Mouse (Mus musculus) kidney, adult 9 months (tissue): ENCODE measurements around the gene Ppm1m.

Experiments
- DNase-seq: peaks from one replicate; pipeline ENCODE4 v3.0.0; 2022

Ppm1m gene

DNA sequence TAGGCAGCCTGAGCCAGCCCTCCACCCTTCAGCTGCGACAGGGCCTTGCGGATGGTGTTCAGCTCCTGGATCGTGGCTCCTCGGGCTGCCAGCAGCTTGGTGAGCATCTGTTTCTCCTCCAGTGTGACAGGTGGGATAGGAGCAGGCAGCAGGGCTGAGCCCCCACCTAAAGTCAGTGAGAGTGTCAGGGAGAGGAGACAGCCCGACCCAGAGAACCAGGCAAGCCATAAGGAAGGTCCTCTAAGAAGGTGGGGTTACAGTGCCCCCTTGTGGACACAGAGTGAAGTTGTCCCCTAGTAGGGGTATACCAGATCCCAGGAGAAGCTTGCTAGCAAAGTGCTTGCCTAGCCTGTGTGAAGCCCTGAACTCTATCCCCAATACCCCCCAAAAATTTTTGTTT is 43.1 kb downstream of the Ppm1m start:
- DNase-seq: peak; percentile 79

DNA sequence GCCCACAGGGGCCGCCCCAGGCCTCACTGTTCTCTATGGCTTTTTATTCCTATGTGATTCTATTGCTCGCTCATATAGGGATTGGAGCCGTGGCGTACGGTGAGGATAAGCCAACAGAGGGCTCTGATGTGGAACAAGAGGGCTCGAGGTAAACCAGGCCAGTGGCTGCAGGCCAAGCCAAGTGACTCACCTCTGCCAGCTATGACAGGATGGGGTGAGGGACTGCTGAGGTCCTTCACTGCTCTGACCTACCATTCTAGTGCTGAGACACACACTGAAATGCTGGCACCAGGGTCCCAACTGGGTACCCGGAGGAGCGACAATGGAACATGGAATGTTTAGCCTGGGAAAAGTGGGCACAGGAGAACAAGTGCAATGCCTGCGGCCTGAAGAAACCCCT is 45.4 kb downstream of the Ppm1m start:
- no peak for DNase-seq

DNA sequence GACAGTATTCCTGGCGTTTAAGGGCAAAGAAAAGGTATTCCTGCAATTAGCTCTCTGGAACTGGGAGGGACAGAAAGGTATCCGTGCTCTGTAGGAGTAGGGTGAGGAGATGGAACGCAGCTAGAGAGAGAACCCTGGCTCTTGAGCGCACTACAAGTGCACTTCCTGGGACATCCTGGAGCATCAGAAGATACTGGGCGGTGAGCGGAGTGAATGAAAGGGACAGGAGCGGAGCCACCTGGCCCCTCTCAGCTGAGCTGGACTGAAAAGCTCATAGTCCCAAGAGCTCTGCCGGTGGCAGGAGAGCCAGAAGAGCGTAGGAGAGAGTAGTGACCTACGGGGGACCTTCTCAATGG is 50.2 kb downstream of the Ppm1m start:
- DNase-seq: no peak

DNA sequence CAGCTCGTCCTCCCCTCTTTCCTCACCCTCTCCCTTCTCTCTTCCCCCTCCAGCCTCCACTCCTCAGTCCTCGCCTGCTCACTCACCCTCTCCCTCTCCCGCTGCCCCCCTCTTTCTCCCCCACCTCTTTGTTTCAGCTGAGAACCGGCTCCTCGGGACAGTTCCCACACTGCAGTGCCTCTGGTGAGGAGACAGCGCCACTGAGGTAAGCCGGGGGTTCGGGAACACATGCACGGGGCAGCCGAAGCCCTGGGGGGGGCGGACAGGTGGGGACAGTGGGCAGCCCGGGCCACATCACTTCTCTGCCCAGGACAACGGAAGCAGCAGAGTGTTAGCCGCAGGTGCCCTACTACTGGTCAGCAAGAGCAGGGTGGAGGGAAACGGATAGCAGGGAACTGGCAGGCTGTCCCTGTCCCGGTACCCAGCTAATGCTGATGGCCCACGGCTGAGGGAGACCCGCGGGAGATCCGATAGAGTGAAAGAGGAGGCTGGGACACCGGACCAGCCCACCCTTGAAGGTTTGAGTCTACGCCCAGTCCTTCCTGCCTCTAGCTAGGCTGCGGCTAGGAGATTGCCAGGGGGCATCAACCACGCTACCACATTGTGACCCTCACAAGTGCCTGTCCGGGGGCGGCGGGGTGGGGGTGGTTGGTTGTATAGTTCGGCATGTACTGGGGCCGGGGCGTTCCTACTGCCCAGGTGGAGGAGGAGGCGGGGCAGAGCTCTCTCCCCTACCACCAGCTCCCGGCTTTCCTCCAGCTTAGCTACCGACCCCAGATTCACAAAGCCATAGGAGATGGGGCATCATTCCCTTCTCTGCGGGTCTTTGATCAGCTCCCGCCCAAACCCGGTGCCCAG is 50.8 kb downstream of the Ppm1m start:
- DNase-seq: no peak

DNA sequence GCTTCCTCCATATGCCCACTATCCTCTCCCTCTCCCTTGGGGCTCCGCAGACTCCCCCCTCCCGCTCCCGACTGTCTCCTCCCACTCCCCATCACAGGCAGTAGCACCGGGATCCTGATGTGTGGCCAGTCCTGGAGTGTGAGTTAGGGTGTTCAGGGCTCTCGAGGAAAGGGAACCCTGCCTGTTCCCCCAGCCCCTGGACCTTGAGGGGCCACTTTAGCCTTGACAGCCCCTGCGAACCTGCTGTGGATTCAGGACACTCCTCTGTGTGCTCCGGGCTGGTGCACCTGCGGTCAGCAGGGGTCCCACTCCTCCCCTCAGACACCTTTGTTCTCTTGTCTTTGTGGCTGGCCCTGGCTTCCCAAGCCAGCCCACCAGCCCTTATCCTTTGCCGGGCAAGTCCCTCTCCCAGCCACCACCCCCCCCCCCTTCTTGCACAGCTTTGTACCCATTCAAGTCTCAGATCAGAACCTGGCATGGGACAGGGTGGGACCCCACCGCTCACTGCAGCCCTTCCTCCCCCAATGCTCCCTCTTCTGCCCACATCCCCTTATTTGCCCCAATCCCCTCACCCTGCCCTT is 51.6 kb downstream of the Ppm1m start:
- no peak for DNase-seq

DNA sequence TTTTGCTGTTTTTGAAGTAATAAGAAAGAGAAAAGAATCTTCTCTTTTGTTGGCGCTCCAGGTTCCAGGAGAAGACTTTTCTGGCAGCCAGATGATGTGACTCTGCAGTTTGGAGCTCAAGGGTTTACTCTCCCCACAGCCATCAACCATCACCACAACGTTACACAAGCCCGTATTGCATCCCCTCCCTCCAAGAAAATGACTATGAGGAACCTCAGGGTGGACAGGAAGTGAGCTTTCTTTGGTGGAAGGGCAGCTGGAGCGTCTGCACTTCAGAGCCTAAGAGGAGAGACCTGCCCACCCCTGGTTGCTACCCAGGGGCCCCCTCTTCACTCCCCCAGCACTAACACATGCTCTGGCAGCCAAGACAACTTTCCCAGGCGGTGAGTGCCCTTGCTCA is 52.3 kb downstream of the Ppm1m start:
- DNase-seq: no peak

DNA sequence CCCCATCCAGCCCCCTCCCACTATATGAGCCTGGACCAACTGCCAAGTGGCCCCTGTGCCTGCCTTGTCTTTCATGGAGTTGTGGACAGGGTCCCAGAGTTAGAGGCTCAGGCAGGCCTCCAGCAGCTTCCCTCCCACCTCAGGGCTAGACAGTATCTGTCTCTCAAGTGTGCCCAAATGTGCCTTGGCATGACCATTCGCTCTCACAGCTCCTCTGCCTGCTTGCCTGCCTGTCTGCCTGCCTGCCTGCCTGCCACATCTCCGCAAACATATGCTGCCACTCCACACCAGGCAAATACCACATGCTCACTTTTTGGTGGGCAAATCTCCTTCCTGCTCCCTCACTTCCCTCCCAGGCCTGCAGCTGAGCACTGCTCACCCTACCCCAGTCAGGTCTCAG is 54.0 kb downstream of the Ppm1m start:
- DNase-seq: no peak
